Comparison of ENCODE assay signal across 30 mouse cellular contexts in genomic region chr6:58916498-58916897, GRCm38 (mm10). TPM values are rescaled to one million over a fixed set of nuclear protein-coding genes. Genes with fewer than 3 reads are reported as not detected.
DNase-seq lines count a peak whose midpoint lies in the region; ATAC-seq and TF ChIP-seq lines count a peak whose summit lies in the region.
"Had no signal": no experiment of that assay in that cellular context is flagged by ENCODE, and none has a peak within 500 bp of the region (broad histone marks: within the 10 kb centered on the region; RNA-seq: fewer than 3 reads in every experiment).

No protein-coding gene starts in this region.

- WGBS in liver, embryonic 16.5 days (ENCODE audit: insufficient replicate concordance) = 20% methylated on average over 5 of the region's 5 CpGs
- WGBS in heart, embryonic 11.5 days (ENCODE audit: insufficient replicate concordance) = 74% methylated on average over 5 of the region's 5 CpGs

- H3K27ac ChIP-seq in bone marrow macrophage, adult 2 months (ENCODE audit: insufficient read depth, low read depth, low read length) = peak overlapping the region; percentile 43
- H3K27ac ChIP-seq in liver, embryonic 16.5 days (ENCODE audit: low read length) = no peak overlapping the region
- no peak overlapping the region for H3K27ac ChIP-seq in heart, embryonic 11.5 days (ENCODE audit: low read depth, low read length)
- H3K27ac ChIP-seq: embryonic facial prominence, embryonic 10.5 days; embryonic facial prominence, embryonic 15.5 days; forebrain, embryonic 12.5 days; heart, embryonic 15.5 days; hindbrain, embryonic 12.5 days; hindbrain, postnatal 0 days; intestine, embryonic 15.5 days; kidney, postnatal 0 days; left cerebral cortex, adult 2 months; limb, embryonic 13.5 days; midbrain, embryonic 12.5 days; neural tube, embryonic 12.5 days had no signal

- H3K4me3 ChIP-seq in G1E (ENCODE audit: low read depth, low read length) = no peak overlapping the region
- H3K4me3 ChIP-seq in bone marrow macrophage, adult 2 months (ENCODE audit: insufficient read depth, low read length) = no peak overlapping the region
- H3K4me3 ChIP-seq in liver, embryonic 16.5 days (ENCODE audit: low read depth, low read length) = no peak overlapping the region
- no peak overlapping the region for H3K4me3 ChIP-seq in heart, embryonic 11.5 days (ENCODE audit: low read depth, low read length)
- H3K4me3 ChIP-seq: embryonic facial prominence, embryonic 10.5 days; embryonic facial prominence, embryonic 15.5 days; forebrain, embryonic 12.5 days; heart, embryonic 15.5 days; hindbrain, embryonic 12.5 days; intestine, embryonic 15.5 days; left cerebral cortex, adult 2 months; limb, embryonic 13.5 days; midbrain, embryonic 12.5 days; myocyte; neural tube, embryonic 12.5 days had no signal

- H3K9ac ChIP-seq in liver, embryonic 16.5 days (ENCODE audit: low read depth, low read length) = no peak overlapping the region
- no peak overlapping the region for H3K9ac ChIP-seq in heart, embryonic 11.5 days (ENCODE audit: low read depth, low read length)
- H3K9ac ChIP-seq: embryonic facial prominence, embryonic 15.5 days; forebrain, embryonic 12.5 days; forebrain, postnatal 0 days; heart, embryonic 15.5 days; hindbrain, embryonic 12.5 days; intestine, embryonic 15.5 days; limb, embryonic 13.5 days; midbrain, embryonic 12.5 days; neural tube, embryonic 12.5 days had no signal

- no peaks in the 10 kb centered on the region for H3K36me3 ChIP-seq in G1E (replicated peaks)
- H3K36me3 ChIP-seq in liver, embryonic 16.5 days (ENCODE audit: control insufficient read depth, insufficient read depth) = no peaks in the 10 kb centered on the region
- H3K36me3 ChIP-seq in heart, embryonic 11.5 days (ENCODE audit: control insufficient read depth, insufficient read depth, low read length) = peaks cover 5% of the 10 kb centered on the region
- H3K36me3 ChIP-seq: embryonic facial prominence, embryonic 10.5 days; embryonic facial prominence, embryonic 15.5 days; forebrain, embryonic 12.5 days; intestine, embryonic 15.5 days; midbrain, embryonic 12.5 days; neural tube, embryonic 12.5 days had no signal

- ATAC-seq in G1E (ENCODE audit: extremely low read depth, insufficient number of reproducible peaks, low FRiP score, poor library complexity, severe bottlenecking) = peak; percentile 92
- ATAC-seq in liver, embryonic 16.5 days (ENCODE audit: low read depth) = peak; percentile 45
- peak; percentile 97 for ATAC-seq in megakaryocyte progenitor cell, adult 5-6 weeks (replicated peaks; ENCODE audit: poor library complexity)
- no peak for ATAC-seq in heart, embryonic 11.5 days (replicated peaks; ENCODE audit: insufficient number of reproducible peaks, low FRiP score, low TSS enrichment)
- ATAC-seq: forebrain, postnatal 0 days; hindbrain, postnatal 0 days; intestine, embryonic 15.5 days; lung, postnatal 0 days; Patski had no signal

- TF ChIP-seq CTCF in G1E (IDR thresholded peaks at IDR 0.05; ENCODE audit: low read depth, low read length) = no peak
- no peak for TF ChIP-seq CTCF in bone marrow macrophage, adult 2 months (IDR thresholded peaks at IDR 0.05; ENCODE audit: low read depth, low read length)

- no peak for TF ChIP-seq POLR2A in bone marrow macrophage, adult 2 months (IDR thresholded peaks at IDR 0.05; ENCODE audit: borderline replicate concordance, low read depth, low read length)

- H3K9me3 ChIP-seq in G1E (replicated peaks) = no peaks in the 10 kb centered on the region
- no peaks in the 10 kb centered on the region for H3K9me3 ChIP-seq in liver, embryonic 16.5 days (replicated peaks; ENCODE audit: control insufficient read depth, low read length)
- no peaks in the 10 kb centered on the region for H3K9me3 ChIP-seq in heart, embryonic 11.5 days (replicated peaks; ENCODE audit: control insufficient read depth, low read length)
- H3K9me3 ChIP-seq: embryonic facial prominence, embryonic 10.5 days; embryonic facial prominence, embryonic 15.5 days; forebrain, embryonic 12.5 days; heart, embryonic 15.5 days; hindbrain, embryonic 12.5 days; intestine, embryonic 15.5 days; limb, embryonic 13.5 days; midbrain, embryonic 12.5 days; neural tube, embryonic 12.5 days had no signal

- no peak overlapping the region for H3K4me2 ChIP-seq in liver, embryonic 16.5 days (ENCODE audit: low read depth, low read length)
- H3K4me2 ChIP-seq in heart, embryonic 11.5 days = no peak overlapping the region
- H3K4me2 ChIP-seq: embryonic facial prominence, embryonic 15.5 days; forebrain, embryonic 12.5 days; heart, embryonic 15.5 days; hindbrain, embryonic 12.5 days; intestine, embryonic 15.5 days; limb, embryonic 13.5 days; midbrain, embryonic 12.5 days; neural tube, embryonic 12.5 days had no signal

- DNase-seq in G1E (ENCODE audit: low spot score) = no peak
- no peak for DNase-seq in cerebellum, adult 9-11 months
- no peak for DNase-seq in cerebellum, postnatal 14 days
- DNase-seq: adrenal gland, postnatal 14 days; B cell, adult 2 months; cerebellum, adult 11-12 months; cerebellum, postnatal 10 days; forebrain, postnatal 0 days; kidney, adult 2 months; lung, adult 18-20 months; lung, postnatal 4 days had no signal

- H3K4me1 ChIP-seq in G1E (ENCODE audit: insufficient read depth, low read depth, low read length) = peaks cover 6% of the 10 kb centered on the region
- peaks cover 38% of the 10 kb centered on the region for H3K4me1 ChIP-seq in bone marrow macrophage, adult 2 months (ENCODE audit: control insufficient read depth, insufficient read depth, low read length)
- no peaks in the 10 kb centered on the region for H3K4me1 ChIP-seq in liver, embryonic 16.5 days (ENCODE audit: control insufficient read depth, low read depth, low read length)
- no peaks in the 10 kb centered on the region for H3K4me1 ChIP-seq in heart, embryonic 11.5 days (ENCODE audit: control insufficient read depth, insufficient read depth, low read length)
- H3K4me1 ChIP-seq: embryonic facial prominence, embryonic 10.5 days; embryonic facial prominence, embryonic 15.5 days; forebrain, embryonic 12.5 days; heart, embryonic 15.5 days; hindbrain, embryonic 12.5 days; intestine, embryonic 15.5 days; limb, embryonic 13.5 days; midbrain, embryonic 12.5 days; neural tube, embryonic 12.5 days had no signal

- no peaks in the 10 kb centered on the region for H3K27me3 ChIP-seq in G1E (ENCODE audit: insufficient read depth, low read length)
- no peaks in the 10 kb centered on the region for H3K27me3 ChIP-seq in liver, embryonic 16.5 days (ENCODE audit: control insufficient read depth, insufficient read depth, low read depth, low read length)
- H3K27me3 ChIP-seq in heart, embryonic 11.5 days (ENCODE audit: control insufficient read depth, insufficient read depth, low read length) = no peaks in the 10 kb centered on the region
- H3K27me3 ChIP-seq: embryonic facial prominence, embryonic 15.5 days; forebrain, embryonic 12.5 days; heart, embryonic 15.5 days; hindbrain, embryonic 12.5 days; intestine, embryonic 15.5 days; limb, embryonic 13.5 days; midbrain, embryonic 12.5 days; neural tube, embryonic 12.5 days; Patski had no signal

RNA-seq across cellular contexts. Expression of gene Nap1l5, which starts 9.6 kb away (rescaled TPM):
- total RNA-seq in G1E (2014; fragmentation: Nextera tagmentation) (not detected in 2 replicates), G1E (2017) (not detected in 2 replicates)
- not detected in 2 replicates for polyA plus RNA-seq in G1E (2012)
- not detected in 2 replicates for polyA plus RNA-seq in bone marrow macrophage, adult 2 months (2012; ENCODE audit: insufficient read depth, insufficient read length, missing spikeins)
- polyA plus RNA-seq in liver, embryonic 16.5 days (2015; fragmentation: Nextera tagmentation; extraction: Ambion mirVana) = 0.13 and 0.21 TPM in 2 replicates
- total RNA-seq in megakaryocyte progenitor cell, adult 5-6 weeks (2015) = not detected in 2 replicates
- not detected in 2 replicates for total RNA-seq in megakaryocyte progenitor cell, adult 5-6 weeks (2017)
- polyA plus RNA-seq in heart, embryonic 11.5 days (2014; fragmentation: Nextera tagmentation; extraction: Ambion mirVana) = 2.1 and 2.2 TPM in 2 replicates
- polyA plus RNA-seq: Patski had no signal
